Mouse (Mus musculus) cortical plate, adult 2 months (tissue): ENCODE results near the gene Dbndd2.

Experiments used
- CTCF ChIP-seq: fragments of 200-500 bp; IDR thresholded peaks from 2 replicates; pipeline ENCODE4 v1.5.1; 2011; ENCODE audit warnings: mild to moderate bottlenecking, control low read depth, low read length; ENCODE audit not compliant: insufficient read depth; ENCODE audit errors: extremely low read depth
- POLR2A ChIP-seq: fragments of 200-500 bp; IDR thresholded peaks from 2 replicates; pipeline ENCODE4 v1.6.1; 2011; ENCODE audit warnings: mild to moderate bottlenecking, low read length, control low read depth; ENCODE audit not compliant: insufficient read depth; ENCODE audit errors: extremely low read depth

DNA sequence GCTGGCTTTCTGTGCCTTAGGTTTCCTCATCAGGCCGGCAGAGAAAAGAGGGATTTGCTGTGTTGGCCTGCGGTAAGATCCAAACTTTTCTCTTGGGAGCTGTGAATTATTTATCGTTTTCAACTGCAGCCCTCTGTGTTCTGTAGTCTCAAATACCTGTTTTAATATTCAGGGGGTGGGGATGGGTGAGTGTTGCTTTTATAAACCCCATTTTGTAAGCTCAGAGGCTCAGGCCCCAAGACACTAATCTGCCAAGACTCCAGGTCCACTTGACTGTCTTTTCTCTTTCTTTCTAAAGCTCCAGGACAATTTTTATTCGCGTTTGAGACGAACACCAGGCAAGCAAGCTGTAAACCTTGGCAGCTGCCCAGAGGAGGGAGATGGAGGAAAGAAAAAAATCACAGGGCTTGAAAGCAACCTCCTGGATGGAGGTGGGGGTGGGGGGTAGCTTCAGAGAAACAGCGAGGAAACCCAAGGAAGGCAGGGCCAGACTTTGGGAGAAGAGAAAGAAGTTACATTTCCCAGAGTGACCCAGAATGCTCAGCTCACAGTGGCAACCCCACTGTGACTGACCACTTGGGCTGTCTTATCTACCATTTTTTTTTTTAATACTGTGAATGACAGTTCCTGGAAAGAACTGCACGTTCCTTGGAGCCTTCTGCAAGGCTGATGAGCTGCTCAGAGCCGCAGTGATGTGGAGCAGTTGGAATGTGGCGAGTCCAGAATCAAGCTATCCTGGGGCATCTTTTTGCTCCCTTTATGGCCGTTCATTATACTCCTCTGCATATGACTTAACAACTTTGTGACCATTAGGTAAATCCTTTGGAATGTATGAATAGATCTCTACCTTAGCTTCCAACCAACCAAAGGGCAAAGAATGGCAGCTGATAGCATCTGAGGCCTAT is 32.6 kb downstream of the Dbndd2 start:
- TF ChIP-seq POLR2A (no peak), CTCF (no peak)
